Comparison of ENCODE assay signal across 23 mouse cellular contexts in genomic region chr19:28343640-28344039, GRCm38 (mm10).
DNase-seq lines count a peak whose midpoint lies in the region; ATAC-seq and TF ChIP-seq lines count a peak whose summit lies in the region.
"Had no signal": no experiment of that assay in that cellular context is flagged by ENCODE, and none has a peak within 500 bp of the region (broad histone marks: within the 10 kb centered on the region; RNA-seq: fewer than 3 reads in every experiment).

No protein-coding gene starts in this region.

- no peak overlapping the region for H3K27ac ChIP-seq in lung, postnatal 0 days (ENCODE audit: low read length)
- H3K27ac ChIP-seq: embryonic facial prominence, embryonic 15.5 days; heart, embryonic 10.5 days; hindbrain, embryonic 10.5 days; hindbrain, embryonic 14.5 days; intestine, embryonic 15.5 days had no signal

- no peak overlapping the region for H3K9ac ChIP-seq in lung, postnatal 0 days (replicated peaks; ENCODE audit: low read depth)
- H3K9ac ChIP-seq: embryonic facial prominence, embryonic 15.5 days; hindbrain, embryonic 14.5 days; intestine, embryonic 15.5 days had no signal

- DNase-seq in adrenal gland, postnatal 10 days, result peak; percentile 27
- no peak for DNase-seq in adrenal gland, postnatal 4 days (ENCODE audit: low spot score in 2 of 2)
- peak; percentile 45 for DNase-seq in heart, adult 11 months
- DNase-seq in heart, postnatal 25 days (ENCODE audit: low spot score), result no peak
- peak; percentile 7 for DNase-seq in lung, postnatal 0 days (ENCODE audit: low spot score)
- no peak for DNase-seq in lung, adult 18-20 months
- DNase-seq in fat pad, adult 2 months (ENCODE audit: extremely low read depth, low read depth, low spot score), result peak; percentile 81
- no peak for DNase-seq in frontal cortex, postnatal 36 days (ENCODE audit: low spot score in 2 of 2)
- DNase-seq: adrenal gland, postnatal 25 days; B cell, adult 2 months; cerebellum, adult 11-12 months; cerebellum, adult 9-10 months; embryo, embryonic 11 days; gastrocnemius, postnatal 14 days; kidney, adult 18-20 months had no signal

- no peak overlapping the region for H3K4me3 ChIP-seq in lung, postnatal 0 days (ENCODE audit: low read depth, low read length)
- H3K4me3 ChIP-seq: embryonic facial prominence, embryonic 15.5 days; erythroblast, embryonic 14.5 days; heart, embryonic 10.5 days; hindbrain, embryonic 10.5 days; intestine, embryonic 15.5 days had no signal

- H3K9me3 ChIP-seq in lung, postnatal 0 days (ENCODE audit: low read length), result no peaks in the 10 kb centered on the region
- H3K9me3 ChIP-seq: embryonic facial prominence, embryonic 15.5 days; G1E; heart, embryonic 10.5 days; hindbrain, embryonic 10.5 days; intestine, embryonic 15.5 days had no signal

- no peaks in the 10 kb centered on the region for H3K4me1 ChIP-seq in lung, postnatal 0 days (ENCODE audit: insufficient read depth, low read depth, low read length)
- H3K4me1 ChIP-seq: intestine, embryonic 15.5 days had no signal

- TF ChIP-seq CTCF in lung, postnatal 0 days (IDR thresholded peaks at IDR 0.05), result no peak

- H3K27me3 ChIP-seq in lung, postnatal 0 days (replicated peaks; ENCODE audit: insufficient read depth, low read length), result no peaks in the 10 kb centered on the region
- H3K27me3 ChIP-seq: embryonic facial prominence, embryonic 15.5 days; intestine, embryonic 15.5 days had no signal

- H3K36me3 ChIP-seq in lung, postnatal 0 days (ENCODE audit: insufficient read depth, low read length), result no peaks in the 10 kb centered on the region
- H3K36me3 ChIP-seq: embryonic facial prominence, embryonic 15.5 days; G1E; heart, embryonic 10.5 days; hindbrain, embryonic 10.5 days; intestine, embryonic 15.5 days had no signal

- H3K4me2 ChIP-seq in lung, postnatal 0 days (replicated peaks; ENCODE audit: low read depth, low read length), result no peak overlapping the region
- H3K4me2 ChIP-seq: embryonic facial prominence, embryonic 15.5 days; hindbrain, embryonic 14.5 days; intestine, embryonic 15.5 days had no signal

- intact Hi-C loops in heart, postnatal 25 days (cut with DNase I), result no loop called here

- ATAC-seq in lung, postnatal 0 days, result no peak
- ATAC-seq: CD4-positive, CD25-positive, alpha-beta regulatory T cell, adult 4 months; intestine, embryonic 15.5 days had no signal

- TF ChIP-seq EP300 in lung, postnatal 0 days (IDR thresholded peaks at IDR 0.05), result no peak

- WGBS in lung, postnatal 0 days, result 48% methylated on average over 7 of the region's 7 CpGs

Comparison
In these comparisons a context has a peak if more than half of its experiments do, and no peak if none do; other contexts are left out.
1. DNase-seq: peak in adrenal gland, postnatal 10 days (single experiment), heart, adult 11 months (single experiment), lung, postnatal 0 days (single experiment) and fat pad, adult 2 months (single experiment); none in adrenal gland, postnatal 4 days (0 of 2), heart, postnatal 25 days (single experiment), lung, adult 18-20 months (0 of 2) and frontal cortex, postnatal 36 days (0 of 2).